Mouse (Mus musculus) adipose tissue, adult 10 weeks (tissue): ENCODE results near the gene Krt36. TPM values are rescaled to one million over a fixed set of nuclear protein-coding genes. Genes with fewer than 3 reads are reported as not detected.

Source experiments
- polyA plus RNA-seq: library from polyadenylated mRNA; stranded (reverse); fragments of 350-450 nt; fragmentation: Illumina TruSeq; extraction: RNeasy Lipid Tissue Mini Kit (QIAGEN cat#74804); gene quantifications from one replicate; pipeline ENCODE4 v1.2.3, GENCODE M21; 2014; ENCODE audit warnings: low read depth, low replicate concordance

The Krt36 gene
- polyA plus RNA-seq, result 0.48 TPM

DNA sequence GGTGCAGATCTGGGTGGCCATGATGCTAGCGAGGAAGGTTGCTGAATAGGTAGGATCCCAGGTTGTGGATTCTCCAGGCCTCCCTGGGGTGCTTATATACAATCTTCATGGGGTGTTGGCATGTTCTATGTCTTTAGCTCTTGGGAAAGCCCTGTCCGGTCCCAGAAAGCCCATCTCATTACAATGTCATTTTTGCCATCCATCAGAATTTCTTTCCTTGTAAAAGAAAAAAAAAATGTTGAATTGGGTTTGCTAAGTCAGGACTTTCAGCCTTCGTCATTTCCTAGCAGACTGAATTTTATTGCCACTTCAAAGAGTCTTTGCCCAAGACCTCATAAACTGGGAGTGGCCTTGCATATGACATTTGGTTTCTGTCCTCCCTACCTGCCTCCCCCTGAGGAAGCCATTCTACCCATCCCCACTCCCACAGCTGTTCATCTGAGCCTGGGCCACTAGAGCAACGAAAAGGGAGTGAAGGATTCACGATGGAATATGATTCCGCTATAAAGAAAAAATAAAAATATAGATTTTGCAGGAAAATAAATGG, at the start of gene Krt36:
TSS of gene Krt36 (minus strand) at position 51 of the 547 bp plus-strand sequence.

DNA sequence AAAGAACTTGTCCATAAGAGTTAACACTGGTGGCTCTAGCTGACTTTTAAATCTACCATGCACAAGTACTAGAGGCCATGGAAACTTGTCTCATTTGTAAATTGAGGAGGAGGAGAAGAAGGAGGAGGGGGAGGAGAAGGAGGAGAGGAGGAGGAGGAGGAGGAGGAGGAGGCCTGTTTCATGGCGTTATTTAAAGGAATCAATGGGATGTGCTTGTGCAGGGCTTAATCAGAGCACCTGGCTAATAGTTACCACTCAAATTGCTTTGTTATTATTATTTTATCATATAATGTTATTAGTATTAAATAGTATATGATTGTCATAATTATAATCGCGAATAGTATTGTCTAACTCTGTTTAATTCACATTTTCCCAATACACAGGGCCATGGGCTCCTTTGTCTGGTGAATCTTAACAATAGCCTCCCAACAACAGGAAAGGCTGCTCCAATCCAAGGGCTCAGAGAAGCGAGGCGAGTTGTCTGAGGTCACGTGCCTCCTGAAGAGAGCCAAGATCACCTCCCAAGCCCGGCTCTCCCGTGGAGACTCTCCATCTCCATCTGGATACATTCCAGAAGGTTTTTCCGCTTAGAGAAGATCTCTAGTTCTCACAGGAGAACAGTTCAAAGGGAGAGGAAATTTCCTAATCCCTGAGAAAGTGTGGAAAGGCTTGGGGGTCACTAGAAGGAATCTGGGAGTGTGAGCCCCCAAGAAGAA, 43.3 kb upstream of the Krt36 start, which contains the start of gene Krt19:
TSS of gene Krt19 (minus strand) at position 51 of the 716 bp plus-strand sequence.

DNA sequence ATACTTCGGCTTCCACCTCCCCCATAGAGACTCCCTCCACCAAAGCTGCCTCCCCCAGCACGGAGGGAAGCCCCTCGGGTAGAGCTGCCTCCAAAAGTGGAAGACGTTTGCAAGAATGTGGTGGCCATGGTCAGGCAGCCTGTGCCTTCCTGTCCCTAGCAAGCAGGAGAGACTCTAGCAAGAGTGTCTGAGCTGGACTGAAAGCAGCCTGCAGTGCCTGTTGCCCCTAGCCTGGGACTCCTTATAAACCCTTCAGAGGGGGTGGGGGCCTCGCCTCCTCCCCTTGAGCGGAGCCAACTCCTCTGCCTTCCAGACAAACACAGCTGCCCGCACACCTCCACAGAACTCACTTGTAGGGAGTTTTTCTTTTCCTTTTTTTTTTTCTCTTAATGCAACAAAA, 30.3 kb upstream of the Krt36 start, which contains the start of gene Krt15:
TSS of gene Krt15 (minus strand) at position 198 of the 400 bp plus-strand sequence.

DNA sequence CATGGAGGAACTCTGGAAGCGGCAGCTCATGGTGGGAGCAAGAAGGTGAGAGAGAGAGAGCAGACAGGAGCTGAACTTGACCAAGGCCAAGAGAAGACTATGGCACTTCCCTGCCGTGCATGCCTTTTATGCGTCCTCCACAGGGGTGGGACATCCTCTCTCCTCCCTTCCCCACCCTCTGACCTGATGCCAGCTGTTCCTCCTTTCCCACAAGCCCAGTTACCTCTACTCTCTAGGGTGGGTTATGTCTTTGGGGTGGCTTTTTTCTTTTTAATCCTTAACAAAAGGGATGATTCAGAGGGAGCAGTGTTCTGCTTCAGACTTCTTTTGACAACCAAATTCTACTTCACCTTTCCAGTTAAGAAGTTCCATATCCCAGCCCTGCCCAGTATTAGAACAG, 16.0 kb upstream of the Krt36 start, which contains the start of gene Krt13:
TSS of gene Krt13 (minus strand) at position 101 of the 400 bp plus-strand sequence.

DNA sequence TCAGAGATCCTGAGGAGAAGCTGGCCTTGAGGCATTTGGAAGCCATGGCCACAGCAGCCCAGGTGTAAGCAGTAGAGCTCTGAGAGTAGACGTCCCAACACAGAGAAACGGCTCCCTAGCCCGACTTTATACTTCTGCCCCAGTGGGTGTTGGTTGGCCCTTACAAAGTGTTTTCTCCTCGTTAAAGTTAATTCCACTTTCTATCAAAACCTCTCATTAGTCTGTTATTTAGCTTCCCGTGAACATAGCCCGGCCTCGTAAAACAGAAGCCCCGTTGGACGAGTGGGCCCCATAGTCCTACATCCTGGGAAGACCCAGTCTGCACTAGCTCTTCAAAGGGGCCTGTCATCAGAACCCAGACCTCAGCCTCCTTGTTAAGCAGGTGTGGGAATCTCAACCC, 9.3 kb downstream of the Krt36 start, which contains the start of gene Krt35:
TSS of gene Krt35 (minus strand) at position 101 of the 400 bp plus-strand sequence.

DNA sequence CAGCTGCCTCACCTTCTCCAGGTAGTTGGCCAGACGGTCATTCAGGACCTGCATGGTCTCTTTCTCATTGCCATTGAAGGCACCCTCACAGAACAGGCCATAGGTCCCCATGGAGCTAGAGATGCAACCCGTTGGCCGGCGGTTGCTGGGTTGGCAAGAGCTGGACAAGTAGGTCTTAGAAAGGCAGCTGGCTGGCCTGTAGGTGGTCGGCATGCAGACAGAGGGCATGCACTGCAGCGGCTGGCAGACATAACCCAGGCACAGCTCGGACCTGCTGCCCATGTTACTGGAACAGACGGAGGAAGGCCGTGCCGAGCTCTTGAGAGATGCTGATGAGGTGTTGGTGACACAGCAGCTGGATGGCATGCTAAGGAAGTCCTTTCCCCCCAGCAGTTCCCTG, 17.6 kb downstream of the Krt36 start, which contains the start of gene Krt32:
TSS of gene Krt32 (minus strand) at position 366 of the 400 bp plus-strand sequence.

Other genes with a start within 250 kb of the Krt36 start
- not detected for gene Gm11568, start 247.7 kb downstream of the Krt36 start, polyA plus RNA-seq
- gene Gm11559, start 241.2 kb downstream of the Krt36 start, polyA plus RNA-seq, result not detected
- gene Krtap9-1, start 232.2 kb downstream of the Krt36 start, polyA plus RNA-seq, result not detected
- not detected for gene Gm11567, start 226.4 kb downstream of the Krt36 start, polyA plus RNA-seq
- gene Krtap31-1, start 197.7 kb downstream of the Krt36 start, polyA plus RNA-seq, result not detected
- not detected for gene Gm11565, start 190.9 kb downstream of the Krt36 start, polyA plus RNA-seq
- gene Krtap31-2, start 169.3 kb downstream of the Krt36 start, polyA plus RNA-seq, result not detected
- gene Krtap9-5, start 157.2 kb downstream of the Krt36 start, polyA plus RNA-seq, result not detected
- gene Krtap29-1, start 126.6 kb downstream of the Krt36 start, polyA plus RNA-seq, result not detected
- not detected for gene Krtap16-1, start 119.0 kb downstream of the Krt36 start, polyA plus RNA-seq
- gene Krtap17-1, start 111.6 kb downstream of the Krt36 start, polyA plus RNA-seq, result not detected
- gene Krt33a, start 89.4 kb downstream of the Krt36 start, polyA plus RNA-seq, result not detected
- gene Krt33b, start 75.8 kb downstream of the Krt36 start, polyA plus RNA-seq, result not detected
- gene Krt34, start 64.1 kb downstream of the Krt36 start, polyA plus RNA-seq, result not detected
- gene Krt31, start 55.1 kb downstream of the Krt36 start, polyA plus RNA-seq, result not detected
- gene Krt32, start 17.4 kb downstream of the Krt36 start, polyA plus RNA-seq, result 0.31 TPM
- not detected for gene Krt35, start 9.4 kb downstream of the Krt36 start, polyA plus RNA-seq
- gene Krt13, start 15.9 kb upstream of the Krt36 start, polyA plus RNA-seq, result not detected
- 10.5 TPM for gene Krt15, start 30.3 kb upstream of the Krt36 start, polyA plus RNA-seq
- 152 TPM for gene Krt19, start 43.0 kb upstream of the Krt36 start, polyA plus RNA-seq
- not detected for gene Krt9, start 87.6 kb upstream of the Krt36 start, polyA plus RNA-seq
- gene Krt14, start 101.9 kb upstream of the Krt36 start, polyA plus RNA-seq, result 34.6 TPM
- gene Krt16, start 143.3 kb upstream of the Krt36 start, polyA plus RNA-seq, result not detected
- gene Krt17, start 155.4 kb upstream of the Krt36 start, polyA plus RNA-seq, result 2.0 TPM
- gene Krt42, start 164.2 kb upstream of the Krt36 start, polyA plus RNA-seq, result not detected
- 496 TPM for gene Eif1, start 214.3 kb upstream of the Krt36 start, polyA plus RNA-seq
- not detected for gene Gast, start 228.8 kb upstream of the Krt36 start, polyA plus RNA-seq